Mouse (Mus musculus) midbrain, embryonic 11.5 days (tissue): ENCODE results near the gene Pramel1. TPM values are rescaled to one million over a fixed set of nuclear protein-coding genes. Genes with fewer than 3 reads are reported as not detected.
"Not testable (repeated sequence)": the region's sequence is repeated elsewhere in the genome, so short reads cannot be mapped to it uniquely, and the experiment has no call there.

ENCODE experiments used
- ATAC-seq: fragments of 200-750 bp; cut with Nextera tagmentation; 2 replicates; pipeline ENCODE4 v1.8.0; 2017; ENCODE audit warnings: moderate TSS enrichment, moderate library complexity; ENCODE audit not compliant: low FRiP score
- DNase-seq: peaks from one replicate; pipeline ENCODE4 v3.0.0; 2015; ENCODE audit warnings: low spot score; ENCODE audit errors: missing footprints
- H3K27ac ChIP-seq: fragments of 300-500 bp; sonication (generic); 2 replicates; pipeline ENCODE4 v1.5.1; 2014; ENCODE audit warnings: low read depth, low read length
- H3K27me3 ChIP-seq: fragments of 300-500 bp; sonication (generic); 2 replicates; pipeline ENCODE4 v1.6.1; 2014; ENCODE audit warnings: mild to moderate bottlenecking, low read length, moderate library complexity, mixed read lengths; ENCODE audit not compliant: control insufficient read depth, insufficient read depth
- H3K36me3 ChIP-seq: fragments of 300-500 bp; sonication (generic); 2 replicates; pipeline ENCODE4 v1.6.1; 2014; ENCODE audit warnings: mild to moderate bottlenecking, low read length, moderate library complexity, mixed read lengths; ENCODE audit not compliant: control insufficient read depth, insufficient read depth
- H3K4me1 ChIP-seq: fragments of 300-500 bp; sonication (generic); 2 replicates; pipeline ENCODE4 v1.6.1; 2014; ENCODE audit warnings: low read length; ENCODE audit not compliant: control insufficient read depth, insufficient read depth
- H3K4me2 ChIP-seq: fragments of 300-500 bp; sonication (generic); 2 replicates; pipeline ENCODE4 v1.6.1; 2014; ENCODE audit warnings: mild to moderate bottlenecking, moderate library complexity
- H3K4me3 ChIP-seq: fragments of 300-500 bp; sonication (generic); 2 replicates; pipeline ENCODE4 v1.5.1; 2014; ENCODE audit warnings: low read depth, low read length
- H3K9ac ChIP-seq: fragments of 300-500 bp; sonication (generic); 2 replicates; pipeline ENCODE4 v1.6.1; 2014; ENCODE audit warnings: low read length
- H3K9me3 ChIP-seq: fragments of 300-500 bp; sonication (generic); 2 replicates; pipeline ENCODE4 v1.6.1; 2016; ENCODE audit warnings: low read length; ENCODE audit not compliant: control insufficient read depth
- WGBS: fragments of 180-500 bp; shearing (Covaris S2); extraction: QIAGEN DNeasy Blood & Tissue Kit; methylation state at CpG from one replicate; pipeline ENCODE4 v1.1.7; 2014; 5-methylcytosine and 5-hydroxymethylcytosine counted together
- polyA plus RNA-seq: library from polyadenylated mRNA; unstranded; fragments of >200 nt; fragmentation: Nextera tagmentation; extraction: Ambion mirVana; gene quantifications from 2 replicates; pipeline ENCODE4 v1.2.1, GENCODE M21; 2014

Gene Pramel1
- polyA plus RNA-seq, 1 experiment from 2014 or later = not detected

- Histone ChIP-seq H3K9me3 (peaks cover 3% of the 10 kb centered on the region; the same call in 1 of the 2 replicates), H3K4me1 (peaks cover 2% of the 10 kb centered on the region; the same call in 1 of the 2 replicates), H3K9ac (no peak overlapping the region), H3K27me3 (no peaks in the 10 kb centered on the region), H3K27ac (no peak overlapping the region), H3K4me2 (no peak overlapping the region), H3K36me3 (peaks cover 19% of the 10 kb centered on the region), H3K4me3 (no peak overlapping the region)
- DNase-seq = no peak
- WGBS = 90% methylated on average over 1 of the region's 1 CpGs
- ATAC-seq = no peak
These were observed 19.4 kb downstream of the Pramel1 start for GRCm38 (mm10) chr4:143413621-143414020.

GRCm38 (mm10) chr4:143414121-143414520 lies 19.9 kb downstream of the Pramel1 start:
- H3K9ac ChIP-seq = no peak overlapping the region
- no peak overlapping the region for H3K27ac ChIP-seq
- DNase-seq (no peak), ATAC-seq (no peak)
- no peak overlapping the region for H3K4me2 ChIP-seq
- H3K36me3 ChIP-seq = peaks cover 24% of the 10 kb centered on the region
- WGBS = 95% methylated on average over 3 of the region's 3 CpGs
- no peak overlapping the region for H3K4me3 ChIP-seq
- H3K4me1 ChIP-seq = peaks cover 2% of the 10 kb centered on the region; the same call in 1 of the 2 replicates
- H3K9me3 ChIP-seq = peaks cover 3% of the 10 kb centered on the region; the same call in 1 of the 2 replicates
- no peaks in the 10 kb centered on the region for H3K27me3 ChIP-seq

- H3K36me3 ChIP-seq, H3K4me1 ChIP-seq, H3K9ac ChIP-seq, H3K4me3 ChIP-seq, H3K27me3 ChIP-seq, H3K4me2 ChIP-seq, DNase-seq, H3K9me3 ChIP-seq, ATAC-seq, H3K27ac ChIP-seq: not testable (repeated sequence)
- 77% methylated on average over 4 of the region's 5 CpGs for WGBS
These were observed 32.5 kb downstream of the Pramel1 start for GRCm38 (mm10) chr4:143426770-143427169.

Other genes starting within 250 kb of the Pramel1 start
- 14.2 and 14.7 TPM in 2 replicates for gene Prdm2, start 181.4 kb upstream of the Pramel1 start, polyA plus RNA-seq
- gene Pdpn, start 94.9 kb upstream of the Pramel1 start, polyA plus RNA-seq = 119 and 125 TPM in 2 replicates
- 0.08 and 0.27 TPM in 2 replicates for gene Lrrc38, start 44.7 kb upstream of the Pramel1 start, polyA plus RNA-seq
- 15.6 and 18.6 TPM in 2 replicates for gene Pramef8, start 18.0 kb downstream of the Pramel1 start, polyA plus RNA-seq
- gene Oog4, start 55.9 kb downstream of the Pramel1 start, polyA plus RNA-seq = not detected in 2 replicates
- gene Gm13043, start 116.9 kb downstream of the Pramel1 start, polyA plus RNA-seq = not detected in 2 replicates
- gene Gm13040, start 141.5 kb downstream of the Pramel1 start, polyA plus RNA-seq = not detected in 2 replicates
- not detected in 2 replicates for gene BC080695, start 157.3 kb downstream of the Pramel1 start, polyA plus RNA-seq
- gene Gm13057, start 157.3 kb downstream of the Pramel1 start, polyA plus RNA-seq = not detected in 2 replicates
- gene Gm13083, start 220.6 kb downstream of the Pramel1 start, polyA plus RNA-seq = not detected in 2 replicates